Mouse (Mus musculus) hindbrain, postnatal 0 days (tissue): ENCODE measurements around the gene Snrnp25. TPM values are rescaled to one million over a fixed set of nuclear protein-coding genes. Genes with fewer than 3 reads are reported as not detected.

ENCODE experiments used
- ATAC-seq: fragments of 200-750 bp; cut with Nextera tagmentation; 2 replicates; pipeline ENCODE4 v1.8.0; 2017; ENCODE audit warnings: mild to moderate bottlenecking, moderate TSS enrichment, moderate library complexity
- DNase-seq: peaks from one replicate; pipeline ENCODE4 v3.0.0-alpha.2; 2015; ENCODE audit warnings: low spot score
- H3K27ac ChIP-seq: fragments of 300-500 bp; sonication (generic); 2 replicates; pipeline ENCODE4 v1.5.1; 2014; ENCODE audit warnings: mild to moderate bottlenecking
- H3K27me3 ChIP-seq: fragments of 300-500 bp; sonication (generic); 2 replicates; pipeline ENCODE4 v1.6.1; 2014; ENCODE audit warnings: low read length, mixed read lengths; ENCODE audit not compliant: insufficient read depth
- H3K36me3 ChIP-seq: fragments of 300-500 bp; sonication (generic); 2 replicates; pipeline ENCODE4 v1.6.1; 2014; ENCODE audit warnings: low read length, mixed read lengths; ENCODE audit not compliant: insufficient read depth
- H3K4me1 ChIP-seq: fragments of 300-500 bp; sonication (generic); 2 replicates; pipeline ENCODE4 v1.6.1; 2014; ENCODE audit warnings: antibody characterized with exemption, low read length, mixed read lengths; ENCODE audit not compliant: insufficient read depth
- H3K4me2 ChIP-seq: fragments of 300-500 bp; sonication (generic); 2 replicates; pipeline ENCODE4 v1.6.1; 2014; ENCODE audit warnings: low read depth, mild to moderate bottlenecking, low read length, moderate library complexity, mixed read lengths
- H3K4me3 ChIP-seq: fragments of 300-500 bp; sonication (generic); 2 replicates; pipeline ENCODE4 v1.5.1; 2014; ENCODE audit warnings: low read length
- H3K9ac ChIP-seq: fragments of 300-500 bp; sonication (generic); replicated peaks from 2 replicates; pipeline ENCODE4 v1.6.1; 2014; ENCODE audit warnings: mild to moderate bottlenecking, low read length, moderate library complexity, mixed read lengths
- H3K9me3 ChIP-seq: fragments of 300-500 bp; sonication (generic); 2 replicates; pipeline ENCODE4 v1.6.1; 2016; ENCODE audit warnings: low read length, mixed read lengths
- CTCF ChIP-seq: IDR thresholded peaks from 2 replicates; pipeline ENCODE4 v1.5.1; 2016; ENCODE audit warnings: antibody characterized with exemption, control low read depth, low read depth
- WGBS: fragments of 180-500 bp; shearing (Covaris S2); extraction: QIAGEN DNeasy Blood & Tissue Kit; methylation state at CpG from one replicate; pipeline ENCODE4 v1.1.7; 2014; 5-methylcytosine and 5-hydroxymethylcytosine counted together
- polyA plus RNA-seq: library from polyadenylated mRNA; unstranded; fragments of >200 nt; fragmentation: Nextera tagmentation; extraction: Ambion mirVana; gene quantifications from 2 replicates; pipeline ENCODE4 v1.2.1, GENCODE M21; 2015
- total RNA-seq: library from RNA; depleted of rRNA; stranded (reverse); fragments of >200 nt; gene quantifications from 2 replicates; pipeline ENCODE4 v1.2.3, GENCODE M21; 2014; rRNA removed

Snrnp25 gene
- total and polyA plus RNA-seq, 2 experiments from 2014 or later, result 18.1 to 52.6 TPM

GRCm38 (mm10) chr11:32250880-32251763 lies 45.9 kb downstream of the Snrnp25 start:
- H3K9me3 ChIP-seq, result no peaks in the 10 kb centered on the region
- WGBS, result 90% methylated on average over 8 of the region's 8 CpGs
- no peaks in the 10 kb centered on the region for H3K27me3 ChIP-seq
- no peak for TF ChIP-seq CTCF
- no peak for DNase-seq
- no peak overlapping the region for H3K4me3 ChIP-seq
- H3K4me2 ChIP-seq, result no peak overlapping the region
- H3K4me1 ChIP-seq, result no peaks in the 10 kb centered on the region
- no peak for ATAC-seq
- H3K36me3 ChIP-seq, result peaks cover 42% of the 10 kb centered on the region
- no peak overlapping the region for H3K9ac ChIP-seq
- no peak overlapping the region for H3K27ac ChIP-seq

GRCm38 (mm10) chr11:32253121-32253520 lies 47.9 kb downstream of the Snrnp25 start:
- no peaks in the 10 kb centered on the region for H3K9me3 ChIP-seq
- no peak for TF ChIP-seq CTCF
- WGBS, result 90% methylated on average over 1 of the region's 1 CpGs
- no peak overlapping the region for H3K4me2 ChIP-seq
- H3K4me1 ChIP-seq, result no peaks in the 10 kb centered on the region
- no peaks in the 10 kb centered on the region for H3K27me3 ChIP-seq
- no peak overlapping the region for H3K9ac ChIP-seq
- no peak overlapping the region for H3K4me3 ChIP-seq
- ATAC-seq (no peak), DNase-seq (no peak)
- H3K27ac ChIP-seq, result no peak overlapping the region
- H3K36me3 ChIP-seq, result peaks cover 25% of the 10 kb centered on the region

- no peak for DNase-seq
- 93% methylated on average over 1 of the region's 1 CpGs for WGBS
- Histone ChIP-seq H3K4me3 (no peak overlapping the region), H3K36me3 (peaks cover 10% of the 10 kb centered on the region; the same call in 1 of the 2 replicates), H3K27me3 (no peaks in the 10 kb centered on the region), H3K4me1 (no peaks in the 10 kb centered on the region), H3K27ac (no peak overlapping the region), H3K4me2 (no peak overlapping the region), H3K9me3 (no peaks in the 10 kb centered on the region), H3K9ac (no peak overlapping the region)
- TF ChIP-seq CTCF, result no peak
- ATAC-seq, result no peak
Measured at GRCm38 (mm10) chr11:32256146-32256545, 50.9 kb downstream of the Snrnp25 start.

GRCm38 (mm10) chr11:32256566-32256965 lies 51.4 kb downstream of the Snrnp25 start:
- ATAC-seq (no peak), DNase-seq (no peak)
- Histone ChIP-seq H3K27me3 (no peaks in the 10 kb centered on the region), H3K9ac (no peak overlapping the region), H3K27ac (no peak overlapping the region), H3K4me1 (no peaks in the 10 kb centered on the region), H3K4me2 (no peak overlapping the region), H3K4me3 (no peak overlapping the region), H3K36me3 (peaks cover 9% of the 10 kb centered on the region; the same call in 1 of the 2 replicates), H3K9me3 (no peaks in the 10 kb centered on the region)
- WGBS, result 94% methylated on average over 3 of the region's 3 CpGs
- no peak for TF ChIP-seq CTCF

Other genes with a start within 250 kb of the Snrnp25 start
- gene 4930524B15Rik, start 239.8 kb upstream of the Snrnp25 start, total RNA-seq, result 0.42 and 1.4 TPM in 2 replicates
- 0.34 and 0.50 TPM in 2 replicates for gene 4930524B15Rik, start 239.8 kb upstream of the Snrnp25 start, polyA plus RNA-seq
- gene Nsg2, start 205.0 kb upstream of the Snrnp25 start, total RNA-seq, result 646 and 650 TPM in 2 replicates
- gene Nsg2, start 205.0 kb upstream of the Snrnp25 start, polyA plus RNA-seq, result 407 and 433 TPM in 2 replicates
- not detected in 2 replicates for gene Il9r, start 5.1 kb upstream of the Snrnp25 start, total RNA-seq
- not detected in 2 replicates for gene Il9r, start 5.1 kb upstream of the Snrnp25 start, polyA plus RNA-seq
- gene Rhbdf1, start 16.9 kb downstream of the Snrnp25 start, total RNA-seq, result 65.4 and 97.4 TPM in 2 replicates
- gene Rhbdf1, start 16.9 kb downstream of the Snrnp25 start, polyA plus RNA-seq, result 22.8 and 22.9 TPM in 2 replicates
- gene Mpg, start 21.1 kb downstream of the Snrnp25 start, total RNA-seq, result 24.5 and 30.0 TPM in 2 replicates
- gene Mpg, start 21.1 kb downstream of the Snrnp25 start, polyA plus RNA-seq, result 27.7 TPM in 2 replicates
- 38.4 and 53.0 TPM in 2 replicates for gene Nprl3, start 62.3 kb downstream of the Snrnp25 start, total RNA-seq
- gene Nprl3, start 62.3 kb downstream of the Snrnp25 start, polyA plus RNA-seq, result 39.2 and 39.8 TPM in 2 replicates
- gene Hba-x, start 71.0 kb downstream of the Snrnp25 start, total RNA-seq, result not detected in 2 replicates
- gene Hba-x, start 71.0 kb downstream of the Snrnp25 start, polyA plus RNA-seq, result not detected in 2 replicates
- 541 and 992 TPM in 2 replicates for gene Hba-a1, start 78.1 kb downstream of the Snrnp25 start, total RNA-seq
- gene Hba-a1, start 78.1 kb downstream of the Snrnp25 start, polyA plus RNA-seq, result 535 and 659 TPM in 2 replicates
- 1.0 TPM in 1 of 2 replicates, not detected in the other for gene Hbq1b, start 81.5 kb downstream of the Snrnp25 start, total RNA-seq
- 1.1 and 1.4 TPM in 2 replicates for gene Hbq1b, start 81.5 kb downstream of the Snrnp25 start, polyA plus RNA-seq
- gene Hba-a2, start 91.1 kb downstream of the Snrnp25 start, total RNA-seq, result 1,752 and 2,010 TPM in 2 replicates
- 1,345 and 1,601 TPM in 2 replicates for gene Hba-a2, start 91.1 kb downstream of the Snrnp25 start, polyA plus RNA-seq
- 5.6 TPM in 1 of 2 replicates, not detected in the other for gene Hbq1a, start 94.7 kb downstream of the Snrnp25 start, total RNA-seq
- 2.0 and 2.2 TPM in 2 replicates for gene Hbq1a, start 94.7 kb downstream of the Snrnp25 start, polyA plus RNA-seq
- 32.2 and 37.4 TPM in 2 replicates for gene Sh3pxd2b, start 142.4 kb downstream of the Snrnp25 start, total RNA-seq
- 6.7 and 7.4 TPM in 2 replicates for gene Sh3pxd2b, start 142.4 kb downstream of the Snrnp25 start, polyA plus RNA-seq
- 47.4 and 53.8 TPM in 2 replicates for gene Ubtd2, start 250.0 kb downstream of the Snrnp25 start, total RNA-seq
- 30.6 TPM in 2 replicates for gene Ubtd2, start 250.0 kb downstream of the Snrnp25 start, polyA plus RNA-seq